Mouse (Mus musculus) Patski (cell line): ENCODE measurements at regions not wholly inside any gene's neighbourhood (a gene's known extent, or its start where the extent isn't known, plus 50 kb on each side); places are given as distances from the start of the nearest gene placed in this dataset.
A peak's percentile ranks its signal among the peaks of the same experiment; 100 is the strongest.

Experiments used
- ATAC-seq: fragments of 100-300 bp; one replicate; pipeline ENCODE4 v1.8.0; 2021
- CTCF ChIA-PET: fragments of 350-600 bp; sonication (Branson Sonifier 250); formaldehyde crosslinking; loops from one replicate; lab custom pipeline; 2022; ENCODE audit warnings: inconsistent platforms; lab: Charles Lee
- POLR2A ChIA-PET: fragments of 350-600 bp; sonication (Branson Sonifier 250); formaldehyde crosslinking; loops from one replicate; lab custom pipeline; 2022; ENCODE audit warnings: antibody characterized with exemption, inconsistent platforms; lab: Charles Lee
- DNase-seq: peaks from one replicate; pipeline ENCODE4 v3.0.0-alpha.2; 2011; ENCODE audit warnings: low read depth, low spot score
- H3K27me3 ChIP-seq: fragments of 371-371 bp; one replicate; pipeline ENCODE4 v1.5.1; 2021
- CTCF ChIP-seq: fragments of 100-300 bp; IDR thresholded peaks from one replicate; pipeline ENCODE4 v1.5.1; 2021
- in situ Hi-C: fragments of 300-500 bp; cut with MboI; formaldehyde crosslinking; loops from 3 replicates; pipeline ENCODE4 v1.11.1; 2018; ENCODE audit warnings: low pct_unique_long_range_greater_than_20kb, mixed read lengths

DNA sequence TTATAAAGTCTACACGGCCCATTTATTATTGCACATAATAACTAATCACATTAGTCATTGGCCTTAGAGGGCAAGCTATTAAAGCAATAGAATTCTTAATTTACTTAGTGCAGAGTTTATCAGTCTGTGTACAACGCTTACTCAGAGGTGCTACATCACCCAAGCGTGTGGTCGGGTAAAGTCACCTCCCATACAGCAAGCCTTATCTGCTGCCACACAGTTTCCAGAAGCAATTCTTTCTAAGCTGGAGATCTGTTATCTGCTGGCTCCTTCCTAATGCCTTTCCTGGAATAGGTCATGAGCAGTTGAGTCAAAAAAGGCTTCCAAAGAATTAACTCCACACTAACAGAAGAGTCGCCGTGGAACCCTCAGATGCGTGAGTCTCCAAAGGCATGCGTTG lies 371.4 kb upstream of the Runx1 start:
- TF ChIP-seq CTCF: no peak
- no peak for ATAC-seq
- in situ Hi-C loops: no loop called here
- no peaks in the 10 kb centered on the region for H3K27me3 ChIP-seq
- DNase-seq: no peak
- ChIA-PET CTCF (interaction anchor here (1.1 to 1.4 kb wide), 2 partner anchors 9 to 12 kb away, joined by 3 to 5 read pairs; no protein-coding TSS in a partner anchor), POLR2A (no interaction called here)

DNA sequence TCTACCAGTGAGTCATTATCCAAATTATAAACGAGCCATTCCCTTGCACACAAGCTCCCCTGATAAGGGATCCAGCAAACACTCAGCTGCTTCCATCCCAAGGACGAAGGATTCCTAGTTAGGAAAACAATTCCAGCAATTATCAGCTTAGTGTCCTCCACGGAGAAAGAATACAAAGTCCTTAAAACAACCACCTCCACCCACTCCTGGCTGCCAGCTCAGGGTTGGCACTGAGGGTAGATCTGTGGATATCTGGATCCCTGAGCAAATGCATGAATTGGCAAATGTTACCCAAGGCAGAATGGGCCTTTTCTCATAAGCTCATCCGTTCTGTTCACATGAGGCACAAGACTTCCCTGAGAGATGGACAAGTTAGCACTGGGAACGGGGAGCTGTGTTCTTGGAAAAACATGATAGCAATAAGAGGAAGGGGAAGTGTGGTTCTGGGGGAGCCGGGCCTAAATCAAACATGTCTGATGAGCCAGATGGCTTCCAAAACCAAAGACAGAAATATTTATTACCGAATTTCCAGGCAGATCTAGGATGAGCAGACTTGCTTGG lies 368.1 kb upstream of the Runx1 start:
- no peaks in the 10 kb centered on the region for H3K27me3 ChIP-seq
- ChIA-PET POLR2A (no interaction called here), CTCF (interaction anchor here (0.8 kb wide), 1 partner anchor 10 kb away, joined by 3 read pairs; no protein-coding TSS in a partner anchor)
- ATAC-seq: no peak
- DNase-seq: no peak
- in situ Hi-C loops: no loop called here
- TF ChIP-seq CTCF: no peak

DNA sequence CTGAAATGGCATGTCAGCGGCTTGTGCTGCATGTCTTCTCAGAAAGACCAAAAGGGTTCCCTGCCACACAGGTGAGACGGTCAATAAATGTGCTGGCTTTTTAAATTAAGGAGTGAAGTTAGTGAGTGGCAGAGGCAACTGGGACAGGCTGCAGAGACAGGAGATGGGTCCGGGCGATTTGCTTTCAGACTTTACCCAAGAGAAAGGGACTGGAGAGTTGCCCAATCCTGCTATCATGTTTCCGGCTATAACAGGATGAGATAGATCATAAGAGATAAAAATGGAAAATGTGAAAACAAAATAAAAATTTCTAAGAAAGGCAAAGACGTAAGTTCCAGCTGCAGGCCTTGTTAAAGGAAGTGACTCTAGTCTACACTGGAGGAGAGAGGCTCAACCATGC lies 367.3 kb upstream of the Runx1 start:
- ChIA-PET POLR2A (no interaction called here), CTCF (interaction anchor here (0.8 kb wide), 1 partner anchor 9 kb away, joined by 3 read pairs; no protein-coding TSS in a partner anchor)
- TF ChIP-seq CTCF: no peak
- in situ Hi-C loops: no loop called here
- DNase-seq (no peak), ATAC-seq (no peak)
- H3K27me3 ChIP-seq: no peaks in the 10 kb centered on the region

DNA sequence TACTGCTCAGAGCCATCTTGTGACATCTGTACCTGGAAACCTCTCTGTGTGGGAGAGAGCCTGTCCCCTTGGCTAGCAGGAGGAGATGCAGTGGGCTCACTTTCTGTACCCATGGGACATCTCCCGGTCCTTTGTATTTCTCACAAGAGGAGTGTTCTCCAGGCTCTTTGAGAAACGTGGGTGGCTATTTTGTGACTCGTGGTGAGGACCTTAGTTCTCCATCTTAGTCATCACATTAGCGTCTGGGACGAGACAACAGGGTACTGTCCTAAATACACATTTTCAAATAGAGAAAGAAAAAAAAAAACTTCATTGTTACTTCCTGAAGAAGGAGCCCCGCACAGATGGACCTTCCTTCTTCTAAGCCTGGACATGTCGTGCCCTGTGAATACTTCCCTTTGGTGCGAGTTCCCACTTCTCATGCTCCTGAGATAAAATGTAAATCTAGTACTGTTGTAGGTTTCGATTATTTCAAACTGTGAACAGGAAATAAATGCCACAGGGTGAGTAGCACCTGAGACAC lies 366.8 kb upstream of the Runx1 start:
- no peak for TF ChIP-seq CTCF
- CTCF ChIA-PET: no interaction called here

DNA sequence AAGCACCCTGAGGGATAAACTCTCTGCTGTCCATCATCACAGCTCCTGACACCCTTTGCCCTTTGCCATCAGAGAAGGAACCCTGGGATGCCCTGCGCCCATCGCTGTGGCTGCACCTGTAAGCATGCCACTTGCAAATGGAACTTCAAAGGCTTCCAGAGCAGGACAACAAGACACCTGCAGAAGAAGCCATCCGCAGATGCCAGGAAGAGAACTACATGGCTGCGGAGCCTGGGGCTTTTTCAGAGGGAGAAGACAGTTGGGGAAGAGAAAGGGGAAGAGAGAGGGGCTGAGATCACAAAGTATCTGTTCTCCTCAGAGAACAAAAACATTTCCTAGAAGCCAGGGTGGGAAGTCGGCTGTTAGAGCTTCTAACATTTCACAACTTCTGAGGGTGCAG lies 365.2 kb upstream of the Runx1 start:
- ATAC-seq: no peak
- TF ChIP-seq CTCF: no peak

More for the DNA sequence above, 366.8 kb upstream of the Runx1 start:
- no peaks in the 10 kb centered on the region for H3K27me3 ChIP-seq
- POLR2A ChIA-PET: no interaction called here
- ATAC-seq: no peak
- in situ Hi-C loops: no loop called here
- no peak for DNase-seq

DNA sequence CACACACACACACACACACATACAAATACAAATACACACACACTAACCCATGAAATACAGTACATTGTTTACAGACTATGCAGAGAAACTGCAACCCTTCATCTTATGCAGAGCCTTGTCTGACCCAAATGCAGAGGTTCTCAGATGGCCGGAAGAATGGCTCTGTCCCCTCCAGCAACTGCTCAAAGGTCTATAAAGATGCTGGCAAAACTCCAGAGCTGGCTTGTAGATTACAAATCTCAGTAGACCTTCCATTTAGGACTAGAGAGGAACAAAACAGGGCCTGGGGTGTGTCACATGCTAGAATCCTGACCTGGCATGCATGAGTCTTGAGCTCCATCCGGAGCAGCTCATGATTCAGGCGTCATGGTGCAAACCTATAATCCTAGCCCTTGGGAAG lies 364.4 kb upstream of the Runx1 start:
- in situ Hi-C loops: no loop called here
- ATAC-seq (no peak), DNase-seq (no peak)
- TF ChIP-seq CTCF: no peak
- no peaks in the 10 kb centered on the region for H3K27me3 ChIP-seq
- ChIA-PET POLR2A (no interaction called here), CTCF (no interaction called here)

More for the DNA sequence above, 365.2 kb upstream of the Runx1 start:
- no peaks in the 10 kb centered on the region for H3K27me3 ChIP-seq
- ChIA-PET CTCF (no interaction called here), POLR2A (interaction anchor here (0.6 to 0.7 kb wide), 3 partner anchors 21 to 104 kb away, joined by 3 to 4 read pairs (median 3); no protein-coding TSS in a partner anchor)
- DNase-seq: no peak
- in situ Hi-C loops: no loop called here

DNA sequence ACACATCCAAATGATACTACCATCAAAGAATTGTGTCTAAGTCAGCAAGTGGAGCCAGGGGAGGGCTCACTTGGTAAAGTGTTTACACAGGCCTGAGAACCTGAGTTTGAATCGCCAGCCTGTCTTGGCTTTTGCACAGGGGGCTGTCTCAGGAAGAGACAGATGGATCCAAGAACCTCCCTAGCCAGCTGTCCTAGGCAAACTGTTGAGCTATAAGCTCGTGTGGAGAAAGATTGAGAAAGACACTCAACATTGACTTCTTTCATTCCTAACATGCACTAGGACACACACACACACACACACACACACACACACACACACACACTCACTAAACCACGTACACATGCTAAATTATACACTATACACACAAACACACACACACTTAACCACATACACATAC lies 363.9 kb upstream of the Runx1 start:
- no peaks in the 10 kb centered on the region for H3K27me3 ChIP-seq
- ATAC-seq (no peak), DNase-seq (no peak)
- in situ Hi-C loops: no loop called here
- POLR2A ChIA-PET: no interaction called here
- CTCF ChIA-PET: interaction anchor here (1.6 kb wide), 1 partner anchor 13 kb away, joined by 5 read pairs; no protein-coding TSS in a partner anchor
- TF ChIP-seq CTCF: no peak

DNA sequence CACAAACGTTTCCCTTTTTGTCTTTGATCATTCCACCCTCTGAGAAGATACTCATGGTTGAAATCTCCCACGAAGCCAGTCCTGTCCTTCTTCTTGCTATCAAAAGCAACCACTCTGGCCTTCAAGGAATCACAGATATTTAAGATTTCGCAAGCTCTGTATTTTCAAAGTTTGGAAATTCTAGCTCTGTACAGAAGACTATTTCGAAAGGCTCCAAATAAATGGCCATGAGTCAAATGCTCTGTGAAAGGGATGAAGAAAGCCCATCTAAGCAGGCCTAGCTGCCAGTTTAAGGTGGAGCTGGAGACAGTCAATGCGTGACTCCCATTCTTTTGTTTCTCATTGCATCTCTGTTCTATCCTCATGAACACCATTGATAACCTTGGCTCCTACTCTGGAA lies 363.5 kb upstream of the Runx1 start:
- no peaks in the 10 kb centered on the region for H3K27me3 ChIP-seq
- ATAC-seq (peak; percentile 35), DNase-seq (no peak)
- TF ChIP-seq CTCF: no peak
- POLR2A ChIA-PET: no interaction called here
- in situ Hi-C loops: no loop called here
- CTCF ChIA-PET: interaction anchor here (1.3 to 1.6 kb wide), 2 partner anchors 13 to 16 kb away, joined by 3 to 5 read pairs; no protein-coding TSS in a partner anchor

DNA sequence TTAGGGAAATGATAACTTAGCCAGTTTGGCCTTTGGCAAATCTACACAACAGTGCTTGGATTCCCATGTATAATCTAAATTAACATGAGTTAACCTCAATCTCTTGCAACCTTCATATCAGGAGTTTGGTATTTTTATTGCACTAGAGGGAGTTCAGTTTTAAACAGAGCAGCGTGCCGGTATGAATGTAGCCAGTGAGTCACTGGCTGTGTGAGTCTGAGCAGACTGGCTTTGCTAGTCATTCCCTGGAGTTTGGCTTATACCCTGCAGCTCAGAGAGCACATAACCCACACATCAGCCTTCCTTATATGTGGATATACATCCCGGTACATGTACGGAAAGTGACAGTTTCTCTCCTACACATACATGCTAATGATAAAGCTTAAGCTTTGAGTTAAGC lies 360.6 kb upstream of the Runx1 start:
- no peaks in the 10 kb centered on the region for H3K27me3 ChIP-seq
- in situ Hi-C loops: no loop called here
- DNase-seq: peak; percentile 37
- CTCF ChIA-PET: interaction anchor here (1.1 kb wide), 1 partner anchor 270 kb away, joined by 3 read pairs; no protein-coding TSS in a partner anchor
- TF ChIP-seq CTCF: no peak
- POLR2A ChIA-PET: no interaction called here
- peak; percentile 31 for ATAC-seq

DNA sequence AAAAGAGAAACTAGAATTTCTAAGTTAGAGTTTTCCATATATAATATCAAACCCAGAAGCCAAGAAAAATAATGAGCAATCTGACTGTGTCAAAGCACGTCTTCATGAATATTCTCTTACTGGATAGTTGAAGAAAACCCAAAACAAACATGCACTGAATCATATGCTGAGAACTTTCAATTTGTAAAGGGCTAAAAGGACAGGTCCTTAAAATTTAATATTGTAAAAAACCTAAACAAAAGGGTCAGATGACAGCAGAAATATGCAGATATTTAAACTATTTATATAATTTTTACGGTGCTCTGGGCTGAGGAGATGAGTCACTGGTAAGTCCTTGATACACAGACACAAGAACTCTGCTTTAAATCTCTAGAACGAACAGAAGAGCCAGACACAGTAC lies 356.7 kb upstream of the Runx1 start:
- DNase-seq: no peak
- no peak for TF ChIP-seq CTCF
- in situ Hi-C loops: no loop called here
- POLR2A ChIA-PET: no interaction called here
- CTCF ChIA-PET: no interaction called here
- no peak for ATAC-seq
- H3K27me3 ChIP-seq: no peaks in the 10 kb centered on the region

DNA sequence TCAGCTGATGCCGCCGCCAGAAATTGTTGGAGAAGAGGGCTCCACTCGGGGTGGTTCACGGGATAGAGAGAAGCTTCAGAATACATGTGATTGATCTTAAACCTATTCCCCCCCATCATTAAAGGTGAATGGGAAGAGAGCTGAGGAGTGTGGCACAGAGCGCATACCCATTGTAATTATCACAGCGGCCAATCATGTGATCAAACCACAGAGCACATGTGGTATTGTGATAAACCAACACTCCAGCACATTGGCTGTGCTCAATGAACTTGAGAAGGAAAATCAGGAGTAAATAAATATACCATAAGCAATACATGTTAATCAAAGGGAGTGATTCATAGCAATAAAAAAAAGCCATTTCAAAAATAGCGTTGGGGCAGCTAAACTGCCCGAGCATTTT lies 355.5 kb upstream of the Runx1 start:
- in situ Hi-C loops: no loop called here
- TF ChIP-seq CTCF: no peak
- H3K27me3 ChIP-seq: no peaks in the 10 kb centered on the region
- DNase-seq (no peak), ATAC-seq (no peak)
- POLR2A ChIA-PET: no interaction called here
- CTCF ChIA-PET: no interaction called here
